In the genomic region with DNA sequence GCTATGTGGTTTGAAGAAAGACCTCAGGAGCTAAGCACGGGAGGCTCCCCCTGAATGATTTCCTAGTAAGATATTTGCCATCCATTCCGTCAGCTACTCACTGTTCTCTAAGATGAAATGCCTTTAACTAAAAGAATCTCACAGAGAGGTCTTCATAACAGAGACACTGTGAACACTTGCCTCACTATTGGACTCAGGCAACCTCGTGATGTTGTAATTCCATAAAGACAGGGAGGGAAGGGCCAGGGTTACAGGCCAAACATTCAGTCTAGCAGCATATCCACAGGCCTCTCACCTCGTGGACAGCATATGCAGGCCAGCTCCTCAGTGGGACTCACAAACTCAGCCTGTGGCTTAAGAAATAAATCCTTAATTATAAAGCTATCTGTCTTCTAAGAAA, we compare ENCODE assay signal across 18 mouse cellular contexts. TPM values are rescaled to one million over a fixed set of nuclear protein-coding genes. Genes with fewer than 3 reads are reported as not detected.
"Had no signal": no experiment of that assay in that cellular context is flagged by ENCODE, and none has a peak within 500 bp of the region (broad histone marks: within the 10 kb centered on the region; RNA-seq: fewer than 3 reads in every experiment).

No protein-coding gene starts in this region.

- DNase-seq: kidney, adult 9 months; kidney, postnatal 14 days; kidney, postnatal 4 days; liver, embryonic 13.5 days; lung, adult 2 months; lung, postnatal 14 days; lung, postnatal 4 days; right cerebral cortex, adult 18-20 months; right cerebral cortex, postnatal 14 days; right cerebral cortex, postnatal 4 days; spleen, adult 18-20 months; thymus, postnatal 25 days had no signal

- H3K9ac ChIP-seq: liver, embryonic 13.5 days; midbrain, embryonic 12.5 days; neural tube, embryonic 12.5 days; neural tube, embryonic 15.5 days; stomach, embryonic 15.5 days had no signal

- H3K36me3 ChIP-seq: liver, embryonic 13.5 days; midbrain, embryonic 12.5 days; neural tube, embryonic 12.5 days; neural tube, embryonic 15.5 days; stomach, embryonic 15.5 days had no signal

- H3K4me3 ChIP-seq: liver, embryonic 13.5 days; midbrain, embryonic 12.5 days; neural tube, embryonic 12.5 days; neural tube, embryonic 15.5 days; stomach, embryonic 15.5 days had no signal

- H3K27ac ChIP-seq: liver, embryonic 13.5 days; midbrain, embryonic 12.5 days; neural tube, embryonic 12.5 days; neural tube, embryonic 15.5 days; stomach, embryonic 15.5 days had no signal

- H3K9me3 ChIP-seq: liver, embryonic 13.5 days; midbrain, embryonic 12.5 days; neural tube, embryonic 12.5 days; neural tube, embryonic 15.5 days; stomach, embryonic 15.5 days had no signal

- H3K4me2 ChIP-seq: liver, embryonic 13.5 days; midbrain, embryonic 12.5 days; neural tube, embryonic 12.5 days; neural tube, embryonic 15.5 days; stomach, embryonic 15.5 days had no signal

- H3K27me3 ChIP-seq: liver, embryonic 13.5 days; midbrain, embryonic 12.5 days; neural tube, embryonic 12.5 days; neural tube, embryonic 15.5 days; stomach, embryonic 15.5 days had no signal

- H3K4me1 ChIP-seq: liver, embryonic 13.5 days; midbrain, embryonic 12.5 days; neural tube, embryonic 12.5 days; neural tube, embryonic 15.5 days; stomach, embryonic 15.5 days had no signal

RNA-seq across cellular contexts. Expression of a gene that starts 52.7 kb away (rescaled TPM):
- total RNA-seq: megakaryocyte progenitor cell, adult 5-6 weeks; megakaryocyte-erythroid progenitor cell, adult 5-6 weeks had no signal
